Mouse (Mus musculus) left cerebral cortex, adult 2 months (tissue): ENCODE measurements at regions not wholly inside any gene's neighbourhood (a gene's known extent, or its start where the extent isn't known, plus 50 kb on each side); places are given as distances from the start of the nearest gene placed in this dataset.
"Not testable (repeated sequence)": the region's sequence is repeated elsewhere in the genome, so short reads cannot be mapped to it uniquely, and the experiment has no call there.

Experiments used
- DNase-seq, 2 experiments: peaks; one replicate each; pipeline ENCODE4 v3.0.0; 2021 to 2022; ENCODE audit warnings: low spot score in 2 of 2, mixed read lengths in 1 of 2; ENCODE audit errors: extremely low spot score in 1 of 2
- H3K27ac ChIP-seq: fragments of 200-600 bp; 2 replicates; pipeline ENCODE4 v1.8.1; 2022
- H3K4me3 ChIP-seq: fragments of 200-600 bp; 2 replicates; pipeline ENCODE4 v1.8.1; 2022
- CTCF ChIP-seq: fragments of 200-600 bp; IDR thresholded peaks from 2 replicates; pipeline ENCODE4 v1.8.1; 2022; ENCODE audit warnings: antibody characterized with exemption, mild to moderate bottlenecking, moderate library complexity
- intact Hi-C: fragments of 180-260 bp; cut with DNase I; formaldehyde crosslinking; loops from one replicate; pipeline ENCODE4 v1.15.1; 2025

DNA sequence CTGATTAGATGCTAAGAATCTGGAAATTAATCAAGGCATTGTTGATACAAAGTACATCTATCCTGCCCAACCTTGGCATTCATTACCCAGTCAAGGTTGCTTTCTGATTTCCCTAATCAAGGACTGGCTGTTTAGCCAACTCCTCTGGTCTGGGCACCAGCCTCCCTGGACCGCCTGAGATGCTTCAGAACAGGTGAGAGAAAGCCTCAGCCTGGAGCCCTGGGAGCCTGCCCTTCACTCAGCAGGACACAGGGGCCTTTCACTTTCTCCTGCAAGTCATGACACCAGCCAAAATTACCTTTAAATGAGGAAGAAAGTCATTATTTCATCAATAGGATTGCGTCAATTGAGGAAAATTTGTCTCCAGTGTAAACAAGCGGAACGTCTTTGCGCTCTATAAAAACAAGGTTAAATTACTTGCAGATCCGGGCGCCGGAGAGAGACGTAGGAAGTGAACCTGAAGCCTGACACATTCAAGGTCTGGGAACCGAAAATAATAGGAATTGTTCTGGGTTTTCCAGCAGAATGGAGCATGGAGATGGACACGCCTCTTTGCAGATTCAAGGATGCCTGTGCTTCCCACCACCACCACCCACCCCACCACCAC is 164.4 kb upstream of the Pkdcc start:
- Histone ChIP-seq H3K27ac (no peak overlapping the region), H3K4me3 (no peak overlapping the region)
- intact Hi-C loops = no loop called here
- DNase-seq = no peak
- no peak for TF ChIP-seq CTCF

DNA sequence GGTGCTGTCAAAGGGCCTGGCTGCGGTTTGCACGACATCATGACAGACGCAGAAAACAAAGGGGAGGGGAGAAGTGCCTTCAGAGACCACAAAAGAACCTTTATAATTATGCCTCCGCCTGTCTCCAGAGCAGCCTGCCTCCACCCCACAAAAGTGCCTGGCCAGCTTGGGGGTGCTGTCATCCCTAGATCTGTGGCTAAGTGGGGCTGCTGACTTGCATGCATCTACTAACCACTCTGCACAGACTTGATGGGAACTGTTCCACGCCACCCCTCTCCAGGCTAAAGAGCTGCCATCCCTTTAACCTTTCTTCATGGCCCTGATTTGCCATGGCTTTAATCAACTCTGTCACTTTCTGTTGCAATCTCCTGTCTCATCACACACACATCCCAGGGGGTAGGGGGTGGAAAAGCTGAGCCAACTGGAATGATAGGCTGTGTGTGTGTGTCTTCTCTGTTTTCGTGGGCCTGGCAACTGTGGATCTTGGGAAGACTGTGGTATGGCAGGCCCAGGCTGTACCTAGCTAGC is 162.4 kb upstream of the Pkdcc start:
- DNase-seq = no peak
- intact Hi-C loops = no loop called here
- no peak overlapping the region for H3K27ac ChIP-seq

DNA sequence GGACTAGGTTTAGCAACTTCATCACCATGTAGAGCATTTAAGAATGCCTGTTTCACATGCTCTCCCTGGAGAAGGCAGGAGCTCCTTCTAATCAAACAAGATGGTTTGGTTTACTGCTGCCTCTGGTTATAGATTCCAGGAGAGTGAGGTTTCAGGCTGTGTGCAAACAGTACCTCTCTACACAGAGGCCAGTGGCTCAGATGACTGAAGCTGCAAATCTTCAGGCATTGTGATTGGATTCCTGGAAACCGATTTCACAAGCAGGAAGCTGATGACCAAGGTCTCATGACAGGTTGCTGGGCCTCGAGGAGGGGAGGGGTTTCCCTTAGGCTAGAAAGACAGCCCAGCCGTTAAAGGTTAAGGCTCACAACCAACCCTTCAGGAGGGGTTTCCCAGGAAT is 157.3 kb upstream of the Pkdcc start:
- TF ChIP-seq CTCF = no peak
- intact Hi-C loops = no loop called here
- no peak for DNase-seq
- Histone ChIP-seq H3K4me3 (no peak overlapping the region), H3K27ac (no peak overlapping the region)

More for the DNA sequence above, 162.4 kb upstream of the Pkdcc start:
- no peak overlapping the region for H3K4me3 ChIP-seq
- TF ChIP-seq CTCF = no peak

DNA sequence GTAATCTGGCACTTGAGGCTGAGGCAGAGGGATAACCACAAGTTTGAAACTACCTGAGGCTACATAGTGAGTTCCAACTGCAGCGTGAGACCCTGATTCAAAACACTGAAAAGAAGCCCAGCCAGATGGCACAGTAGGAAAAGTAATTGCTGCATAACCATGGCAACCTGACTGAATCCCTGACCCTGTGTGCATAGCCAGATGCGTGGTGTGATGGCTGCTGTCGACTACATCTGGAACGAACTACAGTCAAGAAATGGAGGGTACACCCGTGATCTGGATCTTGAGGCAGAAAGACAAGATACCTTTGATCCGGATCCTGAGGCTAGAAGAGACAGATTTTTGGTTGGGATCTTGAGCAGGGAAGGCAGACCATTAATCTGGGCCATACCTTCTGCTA is 153.2 kb upstream of the Pkdcc start:
- DNase-seq = no peak
- H3K27ac ChIP-seq = no peak overlapping the region

DNA sequence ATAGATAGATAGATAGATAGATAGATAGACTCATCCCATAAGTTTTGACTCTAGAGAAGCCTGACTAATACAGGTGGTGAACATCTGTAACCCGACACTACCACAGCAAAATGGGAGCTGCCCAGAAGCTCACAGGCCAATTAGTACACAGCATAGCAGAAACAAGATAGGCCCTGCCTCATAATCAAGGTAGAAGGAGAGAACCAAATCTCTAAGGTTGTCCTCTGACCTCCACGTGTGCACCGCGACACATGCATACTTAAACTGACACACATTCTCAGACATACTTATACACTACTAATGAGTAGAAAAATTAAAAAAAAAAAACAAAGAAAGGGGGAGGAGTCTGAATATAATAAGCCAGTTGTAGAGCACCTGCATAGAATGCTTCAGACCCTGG is 151.2 kb upstream of the Pkdcc start:
- H3K27ac ChIP-seq = no peak overlapping the region
- no peak for DNase-seq
- TF ChIP-seq CTCF = no peak
- intact Hi-C loops = no loop called here
- no peak overlapping the region for H3K4me3 ChIP-seq

More for the DNA sequence above, 153.2 kb upstream of the Pkdcc start:
- no peak overlapping the region for H3K4me3 ChIP-seq
- TF ChIP-seq CTCF = no peak
- intact Hi-C loops = no loop called here

DNA sequence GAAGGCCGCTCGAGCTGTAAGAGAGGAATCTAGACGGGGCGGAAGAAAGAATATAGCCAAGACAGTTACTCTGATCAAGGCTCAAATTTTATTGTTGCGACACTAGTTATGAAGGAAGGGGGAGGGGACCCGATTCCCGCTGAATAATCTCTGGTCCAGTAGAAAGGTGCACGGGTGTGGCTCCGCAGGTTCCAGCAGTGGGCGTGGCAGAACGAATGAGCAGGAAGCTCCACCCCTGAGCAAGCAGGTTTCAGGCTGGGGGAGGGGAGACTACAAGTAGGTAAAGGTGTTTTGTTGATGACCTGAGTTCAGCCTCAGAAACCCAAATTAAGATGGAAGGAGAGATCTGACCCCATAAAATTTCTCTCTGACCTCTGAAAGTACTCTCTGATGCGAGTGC is 150.7 kb upstream of the Pkdcc start:
- intact Hi-C loops, DNase-seq, H3K4me3 ChIP-seq, H3K27ac ChIP-seq: not testable (repeated sequence)

DNA sequence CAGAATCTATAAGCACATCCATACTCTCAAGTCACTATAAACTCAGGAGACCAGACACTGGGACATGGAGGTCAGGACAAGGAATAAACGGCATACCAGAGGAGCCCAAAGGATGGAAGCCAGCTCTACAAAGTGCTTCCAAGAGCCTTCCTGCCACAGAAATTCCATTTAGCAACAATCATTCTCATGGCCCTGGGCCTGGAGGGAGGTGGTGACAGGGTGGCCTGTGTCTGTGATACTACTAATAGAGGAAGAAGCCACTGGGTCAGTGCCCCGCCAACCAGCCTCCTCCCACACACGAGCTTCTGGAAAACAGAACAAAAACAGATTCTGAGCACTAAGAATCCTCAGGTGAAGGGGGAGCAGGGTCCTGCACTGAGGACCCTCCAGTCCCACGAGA is 145.8 kb upstream of the Pkdcc start:
- no peak overlapping the region for H3K27ac ChIP-seq
- DNase-seq = no peak
- TF ChIP-seq CTCF = no peak
- intact Hi-C loops = no loop called here
- H3K4me3 ChIP-seq = no peak overlapping the region

DNA sequence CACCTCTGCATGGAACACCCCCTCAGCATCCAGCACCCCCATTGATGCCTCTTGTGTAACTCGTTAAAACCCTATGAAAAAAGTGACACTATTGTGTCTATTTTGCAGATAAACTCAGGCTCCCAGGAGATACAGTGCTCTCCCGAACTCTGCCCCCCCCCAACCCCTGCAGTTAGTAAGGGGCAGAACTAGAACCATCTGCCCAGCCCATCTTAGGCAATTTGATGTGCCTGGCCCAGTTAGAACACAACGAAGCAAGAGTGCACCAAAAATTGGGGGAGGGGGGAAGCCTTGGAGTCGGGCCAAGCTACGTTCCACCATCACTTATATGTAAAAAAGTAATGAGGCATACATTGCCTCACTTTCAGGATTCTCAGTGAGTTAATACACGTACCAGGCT is 143.3 kb upstream of the Pkdcc start:
- DNase-seq = no peak
- Histone ChIP-seq H3K4me3 (no peak overlapping the region), H3K27ac (no peak overlapping the region)
- intact Hi-C loops = no loop called here
- no peak for TF ChIP-seq CTCF

DNA sequence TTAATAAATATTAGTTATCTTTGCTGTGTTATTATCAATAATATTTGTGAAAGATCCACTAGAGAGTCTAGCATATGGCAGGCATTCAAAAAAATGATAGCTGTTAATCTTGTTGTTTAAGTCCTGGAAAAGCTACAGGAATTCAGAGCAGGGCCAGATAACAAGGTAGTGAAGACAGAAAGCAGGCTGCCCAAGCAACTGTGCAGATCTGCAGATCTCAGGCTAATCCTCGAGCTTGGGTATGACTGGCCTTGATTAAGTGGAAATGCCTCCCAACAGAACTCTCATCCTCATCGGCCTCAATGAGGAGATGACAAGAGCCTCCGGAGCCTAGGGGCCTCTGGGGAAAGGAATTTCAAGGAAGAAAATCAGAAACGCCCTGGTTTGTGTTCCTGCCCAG is 142.9 kb upstream of the Pkdcc start:
- no peak for DNase-seq
- Histone ChIP-seq H3K27ac (no peak overlapping the region), H3K4me3 (no peak overlapping the region)
- TF ChIP-seq CTCF = no peak
- intact Hi-C loops = no loop called here

DNA sequence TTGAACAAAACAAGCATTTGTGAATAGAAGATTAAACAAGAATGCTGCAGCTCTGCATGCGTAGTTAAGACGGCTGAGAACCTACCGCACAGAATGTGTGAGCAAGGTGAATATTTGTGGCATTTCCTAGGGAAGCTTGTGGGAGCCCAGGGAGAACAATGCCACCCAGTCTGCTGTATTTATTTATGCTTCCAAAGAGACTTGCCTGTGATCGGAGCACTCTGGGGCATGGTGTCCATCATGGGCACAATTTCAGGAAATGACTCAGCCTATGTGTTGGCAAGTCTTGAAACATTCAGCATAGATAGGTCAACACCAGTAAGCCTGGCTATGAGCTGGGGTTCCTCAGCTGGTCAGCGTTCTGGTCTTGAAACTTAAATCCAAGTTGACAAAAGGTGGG is 140.2 kb upstream of the Pkdcc start:
- no peak for DNase-seq
- Histone ChIP-seq H3K4me3 (no peak overlapping the region), H3K27ac (no peak overlapping the region)
- intact Hi-C loops = no loop called here
- TF ChIP-seq CTCF = no peak

DNA sequence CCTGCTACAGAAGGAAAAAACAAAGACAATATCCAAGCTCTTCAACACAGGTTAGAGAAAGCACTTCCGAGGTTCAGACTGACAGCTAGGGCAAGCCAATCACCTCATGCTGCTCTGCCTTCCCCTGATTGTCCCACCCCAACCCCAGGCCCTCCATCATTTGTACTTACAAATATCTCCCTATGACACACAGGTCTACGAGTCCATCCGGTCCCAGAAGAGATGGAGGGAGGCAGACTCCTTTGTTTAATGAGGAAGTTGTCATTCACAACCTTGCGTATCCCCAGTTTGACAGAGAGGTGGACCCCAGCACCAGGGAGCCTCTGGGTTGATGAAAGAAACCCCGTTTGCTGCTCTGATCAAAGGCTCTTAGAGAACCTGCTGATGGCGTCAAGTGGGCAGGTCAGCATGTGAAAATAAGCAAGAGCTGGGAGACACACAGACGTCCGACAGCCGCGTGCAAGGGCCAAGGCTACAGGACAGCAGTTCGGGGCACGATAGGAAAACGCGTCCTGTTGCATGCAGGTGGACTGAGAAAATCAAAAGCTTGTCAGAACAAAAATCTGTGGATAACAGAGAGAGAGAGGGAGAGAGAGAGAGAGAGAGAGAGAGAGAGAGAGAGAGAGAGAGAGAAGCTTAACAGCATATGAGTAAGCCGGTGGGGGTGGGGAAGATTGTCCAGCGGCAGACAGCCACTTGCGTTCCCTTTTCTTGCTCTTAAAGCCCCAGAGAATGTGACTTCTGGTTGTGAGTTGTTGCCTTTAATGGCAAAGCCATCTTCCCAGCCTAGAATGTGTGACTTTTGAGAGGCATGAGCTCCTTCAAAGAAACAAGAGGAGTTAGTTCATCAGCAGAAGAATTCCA is 137.1 kb upstream of the Pkdcc start:
- TF ChIP-seq CTCF = no peak
- no peak for DNase-seq
- intact Hi-C loops = no loop called here
- Histone ChIP-seq H3K27ac (no peak overlapping the region), H3K4me3 (no peak overlapping the region)

DNA sequence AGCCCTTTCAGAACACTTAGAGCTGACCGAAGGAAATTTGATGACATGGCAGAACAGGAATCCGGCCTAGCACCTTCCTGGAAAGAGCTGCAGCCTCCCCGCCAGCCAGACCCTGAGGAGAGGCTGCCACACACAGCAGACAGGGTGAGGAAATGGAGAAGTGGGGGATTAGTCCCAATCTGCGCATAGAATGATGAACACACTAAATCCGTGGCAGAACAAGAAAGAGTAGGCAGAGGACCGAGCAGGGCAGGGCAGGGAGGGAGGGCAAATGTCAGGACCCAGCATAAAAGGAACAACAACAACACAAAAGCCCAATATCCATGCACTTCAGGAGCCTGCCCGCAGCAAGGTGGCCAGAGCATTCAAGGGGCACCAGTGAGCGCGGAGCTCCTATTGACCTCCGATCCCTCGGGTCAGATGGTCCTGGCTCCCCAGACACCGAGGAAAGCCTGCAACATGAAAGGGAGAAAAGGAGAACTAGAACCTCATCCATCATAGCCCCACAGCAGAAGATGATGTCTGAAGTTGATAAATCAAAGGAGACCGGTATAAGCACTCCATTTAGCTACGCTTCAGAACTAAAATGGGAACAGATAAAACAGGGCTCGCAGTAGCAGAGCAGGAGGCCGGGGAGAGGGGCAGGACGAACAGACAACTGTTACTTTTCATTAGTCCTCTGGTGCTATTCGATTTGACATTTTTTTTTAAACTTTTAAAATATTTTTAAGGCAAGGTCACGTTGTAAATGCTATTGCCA is 136.3 kb upstream of the Pkdcc start:
- no peak overlapping the region for H3K27ac ChIP-seq
- TF ChIP-seq CTCF = no peak
- no peak for DNase-seq
- intact Hi-C loops = no loop called here
- H3K4me3 ChIP-seq = no peak overlapping the region
